ENCODE assay signal across 9 mouse cellular contexts in genomic region chr8:111366610-111367234, GRCm38 (mm10). TPM values are rescaled to one million over a fixed set of nuclear protein-coding genes. Genes with fewer than 3 reads are reported as not detected.
A peak's percentile ranks its signal among the peaks of the same experiment; 100 is the strongest.
DNase-seq lines count a peak whose midpoint lies in the region; ATAC-seq and TF ChIP-seq lines count a peak whose summit lies in the region.
"Had no signal": no experiment of that assay in that cellular context is flagged by ENCODE, and none has a peak within 500 bp of the region (broad histone marks: within the 10 kb centered on the region; RNA-seq: fewer than 3 reads in every experiment).

No protein-coding gene starts in this region.

- no peak overlapping the region for H3K4me3 ChIP-seq in hindbrain, embryonic 15.5 days
- H3K4me3 ChIP-seq in hindbrain, embryonic 11.5 days (ENCODE audit: low read depth, low read length): no peak overlapping the region
- H3K4me3 ChIP-seq in heart, postnatal 0 days (ENCODE audit: low read depth, low read length): 0 out of 2 replicates have a peak overlapping the region, but pooled peaks have one; percentile 5
- H3K4me3 ChIP-seq in lung, embryonic 16.5 days (ENCODE audit: low read length): no peak overlapping the region

- no peak for ATAC-seq in hindbrain, embryonic 15.5 days (ENCODE audit: low FRiP score, low read depth)
- ATAC-seq in hindbrain, embryonic 11.5 days (ENCODE audit: low FRiP score): no peak
- peak; percentile 82 for ATAC-seq in heart, postnatal 0 days (ENCODE audit: insufficient read depth, low read depth)
- ATAC-seq in lung, embryonic 16.5 days (ENCODE audit: low read depth): peak; percentile 47

- H3K36me3 ChIP-seq in hindbrain, embryonic 15.5 days: no peaks in the 10 kb centered on the region
- H3K36me3 ChIP-seq in hindbrain, embryonic 11.5 days (ENCODE audit: control insufficient read depth, insufficient read depth, low read length): no peaks in the 10 kb centered on the region
- H3K36me3 ChIP-seq in heart, postnatal 0 days (replicated peaks; ENCODE audit: control insufficient read depth, insufficient read depth, low read length): no peaks in the 10 kb centered on the region
- no peaks in the 10 kb centered on the region for H3K36me3 ChIP-seq in lung, embryonic 16.5 days (ENCODE audit: control insufficient read depth, insufficient read depth, low read length)

- no peaks in the 10 kb centered on the region for H3K9me3 ChIP-seq in hindbrain, embryonic 15.5 days
- no peaks in the 10 kb centered on the region for H3K9me3 ChIP-seq in hindbrain, embryonic 11.5 days (ENCODE audit: control insufficient read depth, low read length)
- no peaks in the 10 kb centered on the region for H3K9me3 ChIP-seq in heart, postnatal 0 days (replicated peaks; ENCODE audit: control insufficient read depth, low read length)
- no peaks in the 10 kb centered on the region for H3K9me3 ChIP-seq in lung, embryonic 16.5 days (ENCODE audit: control insufficient read depth, low read length)

- H3K9ac ChIP-seq in hindbrain, embryonic 15.5 days: no peak overlapping the region
- no peak overlapping the region for H3K9ac ChIP-seq in hindbrain, embryonic 11.5 days (ENCODE audit: low read depth, low read length)
- H3K9ac ChIP-seq in heart, postnatal 0 days (replicated peaks; ENCODE audit: low read depth, low read length): no peak overlapping the region
- no peak overlapping the region for H3K9ac ChIP-seq in lung, embryonic 16.5 days (ENCODE audit: low read length)

- TF ChIP-seq EP300 in heart, postnatal 0 days (IDR thresholded peaks at IDR 0.05; ENCODE audit: low read depth): no peak

- 38% methylated on average over 14 of the region's 14 CpGs for WGBS in hindbrain, embryonic 15.5 days
- 43% methylated on average over 14 of the region's 14 CpGs for WGBS in hindbrain, embryonic 11.5 days
- 28% methylated on average over 14 of the region's 14 CpGs for WGBS in heart, postnatal 0 days
- 24% methylated on average over 14 of the region's 14 CpGs for WGBS in lung, embryonic 16.5 days

- no peak for DNase-seq in hindbrain, embryonic 11.5 days (ENCODE audit: low spot score)
- peak; percentile 65 for DNase-seq in adipocyte (ENCODE audit: low spot score)
- DNase-seq in heart, postnatal 0 days (ENCODE audit: low spot score): peak; percentile 20
- no peak for DNase-seq in MN1 (ENCODE audit: low spot score)
- no peak for DNase-seq in thymus, postnatal 14 days
- no peak for DNase-seq in thymus, postnatal 4 days

- peak overlapping the region; percentile 18; the same call in 1 of the 2 replicates for H3K4me2 ChIP-seq in hindbrain, embryonic 15.5 days
- H3K4me2 ChIP-seq in hindbrain, embryonic 11.5 days (replicated peaks; ENCODE audit: low read depth, low read length): no peak overlapping the region
- peak overlapping the region; percentile 44 for H3K4me2 ChIP-seq in heart, postnatal 0 days (ENCODE audit: low read depth, low read length)
- 0 out of 2 replicates have a peak overlapping the region, but pooled peaks have one; percentile 16 for H3K4me2 ChIP-seq in lung, embryonic 16.5 days (ENCODE audit: low read depth, low read length)

- H3K27me3 ChIP-seq in hindbrain, embryonic 15.5 days: no peaks in the 10 kb centered on the region
- H3K27me3 ChIP-seq in hindbrain, embryonic 11.5 days (ENCODE audit: control insufficient read depth, insufficient read depth, low read length): no peaks in the 10 kb centered on the region
- no peaks in the 10 kb centered on the region for H3K27me3 ChIP-seq in heart, postnatal 0 days (ENCODE audit: control insufficient read depth, insufficient read depth, low read length)
- H3K27me3 ChIP-seq in lung, embryonic 16.5 days (ENCODE audit: control insufficient read depth, insufficient read depth, low read depth, low read length): no peaks in the 10 kb centered on the region

- H3K27ac ChIP-seq in hindbrain, embryonic 15.5 days (replicated peaks): no peak overlapping the region
- no peak overlapping the region for H3K27ac ChIP-seq in hindbrain, embryonic 11.5 days (ENCODE audit: low read depth, low read length)
- no peak overlapping the region for H3K27ac ChIP-seq in heart, postnatal 0 days (ENCODE audit: low read depth)
- H3K27ac ChIP-seq in lung, embryonic 16.5 days (ENCODE audit: low read length): no peak overlapping the region

- no peaks in the 10 kb centered on the region for H3K4me1 ChIP-seq in hindbrain, embryonic 15.5 days (replicated peaks)
- no peaks in the 10 kb centered on the region for H3K4me1 ChIP-seq in hindbrain, embryonic 11.5 days (replicated peaks; ENCODE audit: control insufficient read depth, insufficient read depth, low read length)
- H3K4me1 ChIP-seq in heart, postnatal 0 days (ENCODE audit: control insufficient read depth, insufficient read depth): no peaks in the 10 kb centered on the region
- H3K4me1 ChIP-seq in lung, embryonic 16.5 days (replicated peaks; ENCODE audit: control insufficient read depth, insufficient read depth, low read length): no peaks in the 10 kb centered on the region

- TF ChIP-seq CTCF in heart, postnatal 0 days (IDR thresholded peaks at IDR 0.05; ENCODE audit: low read depth): no peak

RNA-seq across cellular contexts. Expression of gene Fa2h, which starts 26.9 kb away (rescaled TPM):
- polyA plus RNA-seq in hindbrain, embryonic 15.5 days (2015; fragmentation: Nextera tagmentation; extraction: Ambion mirVana): 0.63 and 0.96 TPM in 2 replicates
- 0.15 TPM in 1 of 2 replicates, not detected in the other for polyA plus RNA-seq in hindbrain, embryonic 11.5 days (2014; fragmentation: Nextera tagmentation; extraction: Ambion mirVana)
- 5.5 TPM in 1 of 2 replicates, not detected in the other for total RNA-seq in heart, postnatal 0 days (2014; rRNA removed; ENCODE audit: low replicate concordance)
- not detected in 2 replicates for polyA plus RNA-seq in heart, postnatal 0 days (2015; fragmentation: Nextera tagmentation; extraction: Ambion mirVana)
- 0.11 and 0.13 TPM in 2 replicates for polyA plus RNA-seq in lung, embryonic 16.5 days (2015; fragmentation: Nextera tagmentation; extraction: Ambion mirVana)
- polyA plus RNA-seq: limb, embryonic 11.5 days had no signal

RNA-seq across cellular contexts. Expression of gene Mlkl, which starts 28.7 kb away (rescaled TPM):
- polyA plus RNA-seq in hindbrain, embryonic 15.5 days (2015; fragmentation: Nextera tagmentation; extraction: Ambion mirVana): 0.51 and 0.64 TPM in 2 replicates
- 0.14 and 1.3 TPM in 2 replicates for polyA plus RNA-seq in hindbrain, embryonic 11.5 days (2014; fragmentation: Nextera tagmentation; extraction: Ambion mirVana)
- 0.58 and 3.1 TPM in 2 replicates for total RNA-seq in heart, postnatal 0 days (2014; rRNA removed; ENCODE audit: low replicate concordance)
- polyA plus RNA-seq in heart, postnatal 0 days (2015; fragmentation: Nextera tagmentation; extraction: Ambion mirVana): 4.2 and 4.4 TPM in 2 replicates
- 5.9 and 6.5 TPM in 2 replicates for polyA plus RNA-seq in lung, embryonic 16.5 days (2015; fragmentation: Nextera tagmentation; extraction: Ambion mirVana)

Comparison
In these comparisons a context has a peak if more than half of its experiments do, and no peak if none do; other contexts are left out.
1. ATAC-seq: peak in heart, postnatal 0 days (single experiment) and lung, embryonic 16.5 days (single experiment); none in hindbrain, embryonic 15.5 days (single experiment) and hindbrain, embryonic 11.5 days (single experiment).
2. DNase-seq: peak in adipocyte (single experiment) and heart, postnatal 0 days (single experiment); none in hindbrain, embryonic 11.5 days (single experiment), MN1 (single experiment), thymus, postnatal 14 days (single experiment) and thymus, postnatal 4 days (single experiment).